ENCODE assay signal across 27 mouse cellular contexts in genomic region chr13:4428558-4428957, GRCm38 (mm10). TPM values are rescaled to one million over a fixed set of nuclear protein-coding genes. Genes with fewer than 3 reads are reported as not detected.
DNase-seq lines count a peak whose midpoint lies in the region; ATAC-seq and TF ChIP-seq lines count a peak whose summit lies in the region.
"Had no signal": no experiment of that assay in that cellular context is flagged by ENCODE, and none has a peak within 500 bp of the region (broad histone marks: within the 10 kb centered on the region; RNA-seq: fewer than 3 reads in every experiment).

No protein-coding gene starts in this region.

- H3K4me2 ChIP-seq in heart, embryonic 11.5 days: no peak overlapping the region
- H3K4me2 ChIP-seq in intestine, embryonic 15.5 days (replicated peaks): no peak overlapping the region
- no peak overlapping the region for H3K4me2 ChIP-seq in intestine, postnatal 0 days (replicated peaks; ENCODE audit: low read depth)
- no peak overlapping the region for H3K4me2 ChIP-seq in intestine, embryonic 16.5 days (ENCODE audit: low read depth, low read length)

- H3K9me3 ChIP-seq in heart, embryonic 11.5 days (replicated peaks; ENCODE audit: control insufficient read depth, low read length): no peaks in the 10 kb centered on the region
- H3K9me3 ChIP-seq in intestine, embryonic 15.5 days: no peaks in the 10 kb centered on the region
- no peaks in the 10 kb centered on the region for H3K9me3 ChIP-seq in intestine, postnatal 0 days (ENCODE audit: control insufficient read depth)
- H3K9me3 ChIP-seq in intestine, embryonic 16.5 days (ENCODE audit: control insufficient read depth, low read length): no peaks in the 10 kb centered on the region
- H3K9me3 ChIP-seq: G1E had no signal

- no peak for TF ChIP-seq POLR2A in liver, adult 2 months (IDR thresholded peaks at IDR 0.05; ENCODE audit: extremely low read depth, insufficient read depth, low read length)

- H3K4me3 ChIP-seq in heart, embryonic 11.5 days (ENCODE audit: low read depth, low read length): no peak overlapping the region
- no peak overlapping the region for H3K4me3 ChIP-seq in intestine, embryonic 15.5 days (replicated peaks)
- H3K4me3 ChIP-seq in intestine, postnatal 0 days (ENCODE audit: low read depth, low read length): no peak overlapping the region
- no peak overlapping the region for H3K4me3 ChIP-seq in liver, adult 2 months (ENCODE audit: insufficient read depth, low read depth, low read length)
- H3K4me3 ChIP-seq in intestine, embryonic 16.5 days (ENCODE audit: low read length): no peak overlapping the region

- TF ChIP-seq CTCF in intestine, postnatal 0 days (IDR thresholded peaks at IDR 0.05; ENCODE audit: low read depth): no peak
- no peak for TF ChIP-seq CTCF in liver, adult 2 months (IDR thresholded peaks at IDR 0.05; ENCODE audit: low read depth, low read length)

- no peaks in the 10 kb centered on the region for H3K36me3 ChIP-seq in heart, embryonic 11.5 days (ENCODE audit: control insufficient read depth, insufficient read depth, low read length)
- H3K36me3 ChIP-seq in intestine, embryonic 15.5 days: no peaks in the 10 kb centered on the region
- H3K36me3 ChIP-seq in intestine, postnatal 0 days (ENCODE audit: control insufficient read depth, insufficient read depth): no peaks in the 10 kb centered on the region
- no peaks in the 10 kb centered on the region for H3K36me3 ChIP-seq in liver, adult 2 months (ENCODE audit: control insufficient read depth, insufficient read depth, low read length)
- no peaks in the 10 kb centered on the region for H3K36me3 ChIP-seq in intestine, embryonic 16.5 days (ENCODE audit: control insufficient read depth, insufficient read depth, low read length)
- H3K36me3 ChIP-seq: G1E had no signal

- H3K27me3 ChIP-seq in heart, embryonic 11.5 days (ENCODE audit: control insufficient read depth, insufficient read depth, low read length): no peaks in the 10 kb centered on the region
- H3K27me3 ChIP-seq in intestine, embryonic 15.5 days (replicated peaks): no peaks in the 10 kb centered on the region
- no peaks in the 10 kb centered on the region for H3K27me3 ChIP-seq in intestine, postnatal 0 days (replicated peaks; ENCODE audit: control insufficient read depth, insufficient read depth, low read length)
- H3K27me3 ChIP-seq in liver, adult 2 months (ENCODE audit: control insufficient read depth, insufficient read depth, low read length): no peaks in the 10 kb centered on the region
- H3K27me3 ChIP-seq in intestine, embryonic 16.5 days (replicated peaks; ENCODE audit: control insufficient read depth, insufficient read depth, low read length): no peaks in the 10 kb centered on the region
- H3K27me3 ChIP-seq: CH12.LX, Patski had no signal

- WGBS in heart, embryonic 11.5 days (ENCODE audit: insufficient replicate concordance): 79% methylated on average over 2 of the region's 2 CpGs
- 88% methylated on average over 2 of the region's 2 CpGs for WGBS in intestine, embryonic 15.5 days
- 61% methylated on average over 2 of the region's 2 CpGs for WGBS in intestine, postnatal 0 days
- 91% methylated on average over 2 of the region's 2 CpGs for WGBS in liver, adult 2 months
- 73% methylated on average over 2 of the region's 2 CpGs for WGBS in intestine, embryonic 16.5 days

- no peak overlapping the region for H3K9ac ChIP-seq in heart, embryonic 11.5 days (ENCODE audit: low read depth, low read length)
- H3K9ac ChIP-seq in intestine, embryonic 15.5 days: no peak overlapping the region
- H3K9ac ChIP-seq in intestine, postnatal 0 days (ENCODE audit: low read depth, low read length): no peak overlapping the region
- no peak overlapping the region for H3K9ac ChIP-seq in liver, adult 2 months (ENCODE audit: low read depth, low read length)
- no peak overlapping the region for H3K9ac ChIP-seq in intestine, embryonic 16.5 days (ENCODE audit: low read depth, low read length)

- no peak overlapping the region for H3K27ac ChIP-seq in heart, embryonic 11.5 days (ENCODE audit: low read depth, low read length)
- no peak overlapping the region for H3K27ac ChIP-seq in intestine, embryonic 15.5 days
- no peak overlapping the region for H3K27ac ChIP-seq in intestine, postnatal 0 days (ENCODE audit: low read depth, low read length)
- peak overlapping the region; percentile 55 for H3K27ac ChIP-seq in liver, adult 2 months (replicated peaks; ENCODE audit: insufficient read depth, low read depth, low read length)
- peak overlapping the region; percentile 28; the same call in 1 of the 2 replicates for H3K27ac ChIP-seq in intestine, embryonic 16.5 days (ENCODE audit: low read length)

- DNase-seq in heart, adult 11 months: peak; percentile 52
- DNase-seq in liver, adult 2 months (ENCODE audit: extremely low read depth, low read depth, low spot score): no peak
- no peak for DNase-seq in liver
- DNase-seq in lung, postnatal 10 days: no peak
- DNase-seq: adrenal gland, adult 2 months; adrenal gland, adult 8-10 months; adrenal gland, postnatal 10 days; adrenal gland, postnatal 14 days; adrenal gland, postnatal 25 days; adrenal gland, postnatal 36 days; B cell, adult 2 months; cerebellum, adult 11 months; cerebellum, adult 11-12 months had no signal

- no peaks in the 10 kb centered on the region for H3K79me2 ChIP-seq in liver, adult 2 months (ENCODE audit: control insufficient read depth, insufficient read depth, low read length)

- H3K4me1 ChIP-seq in heart, embryonic 11.5 days (ENCODE audit: control insufficient read depth, insufficient read depth, low read length): no peaks in the 10 kb centered on the region
- H3K4me1 ChIP-seq in intestine, embryonic 15.5 days (replicated peaks): no peaks in the 10 kb centered on the region
- no peaks in the 10 kb centered on the region for H3K4me1 ChIP-seq in intestine, postnatal 0 days (replicated peaks; ENCODE audit: control insufficient read depth, insufficient read depth, low read length)
- H3K4me1 ChIP-seq in liver, adult 2 months (ENCODE audit: control insufficient read depth, insufficient read depth, low read length): peaks cover 18% of the 10 kb centered on the region
- H3K4me1 ChIP-seq in intestine, embryonic 16.5 days (ENCODE audit: control insufficient read depth, insufficient read depth, low read length): no peaks in the 10 kb centered on the region

- no peak for ATAC-seq in heart, embryonic 11.5 days (replicated peaks; ENCODE audit: insufficient number of reproducible peaks, low FRiP score, low TSS enrichment)
- peak; percentile 31; the same call in 1 of the 2 replicates for ATAC-seq in intestine, embryonic 15.5 days
- ATAC-seq in intestine, postnatal 0 days: no peak
- ATAC-seq in intestine, embryonic 16.5 days: peak; percentile 57; the same call in 1 of the 2 replicates
- ATAC-seq: activated CD4-positive, CD25-positive, alpha-beta regulatory T cell, adult 4 months; CD4-positive, CD25-positive, alpha-beta regulatory T cell, adult 4 months; Patski had no signal

RNA-seq across cellular contexts. Expression of gene Akr1c6, which starts 5.5 kb away (rescaled TPM):
- polyA plus RNA-seq in heart, embryonic 11.5 days (2014; fragmentation: Nextera tagmentation; extraction: Ambion mirVana): not detected in 2 replicates
- polyA plus RNA-seq in intestine, embryonic 15.5 days (2015; fragmentation: Nextera tagmentation; extraction: Ambion mirVana): 0.34 TPM in 1 of 2 replicates, not detected in the other
- polyA plus RNA-seq in intestine, postnatal 0 days (2015; fragmentation: Nextera tagmentation; extraction: Ambion mirVana): not detected in 2 replicates
- 1,137 and 1,675 TPM in 2 replicates for total RNA-seq in liver, adult 2 months (2014; rRNA removed)
- 288 and 353 TPM in 2 replicates for polyA plus RNA-seq in liver, adult 2 months (2012; rRNA removed)
- 0.23 TPM in 1 of 2 replicates, not detected in the other for polyA plus RNA-seq in intestine, embryonic 16.5 days (2015; fragmentation: Nextera tagmentation; extraction: Ambion mirVana)
- total RNA-seq: adrenal gland, adult 18-20 months; adrenal gland, postnatal 25 days; adrenal gland, postnatal 36 days; CH12.LX; ES-E14; G1E; MEL had no signal
- polyA plus RNA-seq: activated CD4-positive, CD25-positive, alpha-beta regulatory T cell, adult 4 months; adrenal gland, adult 2 months; brain, embryonic 14.5 days; C2C12; CD4-positive, CD25-positive, alpha-beta regulatory T cell, adult 4 months; G1E; Patski had no signal

Comparison
In these comparisons a context has a peak if more than half of its experiments do, and no peak if none do; other contexts are left out.
1. ATAC-seq: peak in intestine, embryonic 15.5 days (single experiment) and intestine, embryonic 16.5 days (single experiment); none in heart, embryonic 11.5 days (single experiment) and intestine, postnatal 0 days (single experiment).
2. H3K27ac ChIP-seq: peak in liver, adult 2 months (single experiment) and intestine, embryonic 16.5 days (single experiment); none in heart, embryonic 11.5 days (single experiment), intestine, embryonic 15.5 days (single experiment) and intestine, postnatal 0 days (single experiment).
3. RNA of gene Akr1c6, which starts 5.5 kb away (polyA plus RNA-seq): 288 to 353 TPM in liver, adult 2 months; 0.23 TPM in intestine, embryonic 16.5 days, 0.34 TPM in intestine, embryonic 15.5 days, not detected in intestine, postnatal 0 days and not detected in heart, embryonic 11.5 days; every median in the first group is over 100 times any median in the second.